Mouse (Mus musculus): ENCODE data around the gene Atg4d.
A peak's percentile ranks its signal among the peaks of the same experiment; 100 is the strongest.
"Not testable (repeated sequence)": the region's sequence is repeated elsewhere in the genome, so short reads cannot be mapped to it uniquely, and the experiment has no call there.

Atg4d gene

GRCm38 (mm10) chr9:21239465-21239848 is 25.6 kb upstream of the Atg4d start:
- no peak for DNase-seq (ENCODE audit: low spot score in 2 of 2)

DNA sequence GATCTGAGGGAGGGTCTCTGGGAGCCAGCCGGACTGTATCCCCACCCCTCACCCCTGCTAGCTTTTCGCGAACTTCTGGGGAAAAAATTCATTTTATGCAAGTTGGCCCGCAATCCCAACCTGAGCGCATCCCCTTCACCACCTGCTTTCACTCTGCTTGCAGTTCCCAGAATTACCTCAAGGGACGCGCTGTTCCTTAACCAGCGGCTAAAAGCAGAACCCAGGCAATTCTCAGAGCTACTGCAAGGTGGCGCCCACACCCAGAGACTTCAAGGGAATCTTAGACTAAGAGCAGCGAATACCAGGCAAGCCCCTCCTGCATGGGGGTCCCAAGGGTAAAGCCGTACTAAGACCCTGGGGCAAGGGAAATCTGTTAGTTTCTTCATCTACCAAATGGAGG is 23.8 kb upstream of the Atg4d start:
- DNase-seq (ENCODE audit: low spot score in 2 of 2): peak; percentile 67 to 85

- DNase-seq (ENCODE audit: low spot score in 2 of 2): peak in 1 of 2 experiments; percentile 25
Observed at GRCm38 (mm10) chr9:21243826-21244427, 21.2 kb upstream of the Atg4d start.

- DNase-seq (ENCODE audit: low spot score in 2 of 2): peak in 1 of 2 experiments; percentile 34
Observed at GRCm38 (mm10) chr9:21244428-21245112, 20.5 kb upstream of the Atg4d start.

DNA sequence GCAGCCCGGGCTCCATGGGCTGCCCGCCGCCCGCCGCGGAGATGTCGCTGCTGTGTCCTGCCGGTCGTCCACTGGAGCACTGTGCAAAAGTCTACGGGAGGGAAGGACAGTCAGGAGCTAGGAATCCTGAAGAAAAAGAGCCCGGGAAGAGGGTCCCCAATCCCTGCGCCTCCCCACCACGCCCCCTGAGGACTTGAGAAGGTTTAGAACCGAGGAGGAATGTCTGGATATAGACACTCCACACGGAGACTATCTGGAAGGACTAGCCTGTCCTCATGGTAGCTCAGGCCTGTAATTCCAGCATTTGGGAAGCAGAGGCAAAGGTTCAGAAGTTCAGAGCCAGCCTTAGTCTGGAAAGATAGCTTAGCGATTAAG is 20.0 kb upstream of the Atg4d start:
- no peak for DNase-seq (ENCODE audit: low spot score in 2 of 2)

DNA sequence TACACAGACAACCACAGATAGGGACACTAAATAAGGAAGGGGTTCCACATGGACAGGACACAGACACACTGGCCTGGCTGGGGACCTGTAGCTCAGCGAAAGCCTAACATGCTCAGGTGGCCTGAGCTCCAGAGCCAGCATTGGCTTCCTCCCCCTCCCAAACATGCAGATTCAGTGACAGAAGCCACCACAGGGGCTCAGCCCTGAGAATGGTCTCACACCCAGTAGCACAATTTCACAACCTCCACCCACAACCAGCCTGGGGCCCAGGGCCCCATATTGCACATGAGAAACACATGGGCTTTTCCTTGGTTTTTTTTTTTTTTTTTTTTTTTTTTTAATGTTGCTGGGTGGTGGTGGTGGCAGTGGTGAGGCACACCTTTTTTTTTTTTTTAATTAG is 18.8 kb upstream of the Atg4d start:
- DNase-seq (ENCODE audit: low spot score in 2 of 2): no peak

DNA sequence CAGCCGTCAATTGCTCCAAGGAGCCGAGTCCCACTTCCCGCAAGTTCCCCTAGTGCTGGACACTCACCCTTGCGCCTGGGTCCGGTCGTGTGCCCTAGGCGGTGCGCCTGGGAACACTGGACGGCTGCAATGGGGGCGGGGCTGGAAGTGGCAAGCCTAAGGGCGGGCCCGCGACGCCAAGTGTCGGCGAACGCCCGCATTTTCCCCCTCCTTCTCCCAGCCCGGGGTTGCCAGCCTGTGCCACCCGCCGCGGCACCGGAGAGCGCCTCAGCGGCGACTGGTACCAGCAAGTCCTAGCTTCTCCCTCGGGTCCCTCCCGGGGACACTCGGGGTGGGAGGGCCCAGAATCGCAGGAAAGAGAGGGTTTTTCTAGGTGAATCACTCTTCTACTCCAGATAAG is 16.8 kb upstream of the Atg4d start, which contains the start of gene S1pr5:
Gene S1pr5 (minus strand): TSS at position 118 of the 400 bp plus-strand sequence.
- DNase-seq (ENCODE audit: low spot score in 2 of 2): no peak

DNA sequence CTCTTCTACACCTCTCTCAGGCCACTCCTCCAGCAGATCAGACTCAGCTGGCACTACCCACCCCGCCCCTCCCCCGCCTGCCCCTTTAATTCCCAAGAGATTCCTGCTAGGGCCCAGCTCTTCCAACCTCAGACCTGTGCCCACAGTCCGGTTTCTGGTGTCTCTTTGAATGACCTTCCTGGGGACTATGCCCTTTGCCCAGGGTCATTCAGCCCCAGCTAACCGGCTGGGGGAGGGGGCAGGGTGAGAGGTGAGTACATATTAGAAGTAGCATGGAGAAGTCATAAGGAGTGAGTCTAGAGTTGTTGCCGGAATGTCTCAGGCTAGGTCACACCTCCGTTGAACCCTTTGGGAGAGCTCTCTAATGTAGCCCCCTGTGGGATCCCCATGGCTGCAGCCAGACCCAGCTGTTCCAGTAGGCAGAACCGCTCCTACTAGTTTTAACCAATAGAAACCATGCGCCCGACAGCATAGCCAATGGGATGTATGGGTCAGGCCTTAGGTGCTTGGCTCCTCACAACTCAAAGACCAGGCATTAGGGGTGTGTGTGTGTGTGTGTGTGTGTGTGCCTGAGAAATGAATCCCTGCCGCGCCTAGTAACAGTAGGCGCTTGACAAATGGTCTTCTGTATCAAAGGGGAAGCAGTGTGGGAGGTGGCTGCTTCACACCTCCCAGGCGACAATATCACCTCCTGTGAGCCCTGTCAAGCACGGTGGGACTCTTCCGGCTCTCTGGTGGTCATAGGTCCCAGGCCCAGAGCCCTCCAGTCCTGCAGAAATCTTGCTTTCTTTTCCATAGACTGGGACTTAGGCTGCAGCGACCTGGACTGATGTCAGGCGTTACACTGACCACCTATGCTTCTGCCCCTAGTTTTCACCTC is 15.2 kb upstream of the Atg4d start:
- no peak for DNase-seq (ENCODE audit: low spot score in 2 of 2)

GRCm38 (mm10) chr9:21250509-21250908 is 14.6 kb upstream of the Atg4d start:
- peak in 1 of 2 experiments; percentile 25 for DNase-seq (ENCODE audit: low spot score in 2 of 2)

DNA sequence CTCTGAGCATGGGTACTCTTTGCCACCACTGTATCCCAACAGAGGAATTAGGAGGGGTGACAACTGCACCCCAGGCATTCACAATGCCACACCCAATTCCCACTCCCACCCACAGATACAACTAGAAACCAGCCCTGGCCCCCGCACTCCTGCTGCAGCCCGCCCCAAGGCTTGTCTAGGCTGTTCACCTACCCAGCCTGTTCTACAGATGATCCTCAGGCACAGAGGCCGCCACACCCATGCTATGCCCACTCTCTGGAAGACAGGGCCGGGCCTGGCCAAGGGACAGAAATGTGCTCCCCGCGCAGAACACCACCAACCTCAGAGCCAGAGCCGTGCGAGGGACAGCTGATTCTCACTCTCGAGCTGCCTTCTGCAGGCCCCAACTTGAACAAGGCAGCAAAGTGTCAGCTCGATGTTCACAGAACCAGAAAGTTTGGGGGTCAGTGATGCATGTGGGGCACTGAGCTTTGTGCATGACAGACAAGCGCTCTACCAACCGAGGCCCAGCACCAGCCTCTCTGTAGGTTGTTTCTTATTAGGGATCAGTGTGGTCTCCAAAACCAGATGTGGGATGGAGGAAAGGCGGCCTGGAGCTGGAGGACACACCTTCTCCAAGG is 13.9 kb upstream of the Atg4d start:
- no peak for DNase-seq (ENCODE audit: low spot score in 2 of 2)

- no peak for DNase-seq (ENCODE audit: low spot score in 2 of 2)
Observed at GRCm38 (mm10) chr9:21254690-21255089, 10.4 kb upstream of the Atg4d start.

DNA sequence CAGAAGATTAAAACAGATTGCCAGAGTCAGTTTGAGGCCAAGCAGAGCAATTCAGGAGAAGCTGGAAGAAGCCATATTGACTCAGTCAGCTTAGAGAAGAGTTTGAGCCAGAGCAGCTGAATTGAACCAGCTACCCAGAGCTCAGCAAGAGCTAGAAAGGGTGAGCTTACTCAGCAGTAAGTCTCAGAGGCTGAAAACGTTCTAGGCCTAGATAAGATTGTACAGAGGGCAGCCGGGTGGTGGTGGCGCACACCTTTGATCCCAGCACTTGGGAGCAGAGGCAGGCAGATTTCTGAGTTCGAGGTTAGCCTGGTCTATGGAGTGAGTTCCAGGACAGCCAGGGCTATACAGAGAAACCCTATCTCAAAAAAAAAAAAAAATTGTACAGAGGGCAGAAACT is 8.7 kb upstream of the Atg4d start:
- not testable (repeated sequence) for DNase-seq (ENCODE audit: low spot score in 2 of 2)

DNA sequence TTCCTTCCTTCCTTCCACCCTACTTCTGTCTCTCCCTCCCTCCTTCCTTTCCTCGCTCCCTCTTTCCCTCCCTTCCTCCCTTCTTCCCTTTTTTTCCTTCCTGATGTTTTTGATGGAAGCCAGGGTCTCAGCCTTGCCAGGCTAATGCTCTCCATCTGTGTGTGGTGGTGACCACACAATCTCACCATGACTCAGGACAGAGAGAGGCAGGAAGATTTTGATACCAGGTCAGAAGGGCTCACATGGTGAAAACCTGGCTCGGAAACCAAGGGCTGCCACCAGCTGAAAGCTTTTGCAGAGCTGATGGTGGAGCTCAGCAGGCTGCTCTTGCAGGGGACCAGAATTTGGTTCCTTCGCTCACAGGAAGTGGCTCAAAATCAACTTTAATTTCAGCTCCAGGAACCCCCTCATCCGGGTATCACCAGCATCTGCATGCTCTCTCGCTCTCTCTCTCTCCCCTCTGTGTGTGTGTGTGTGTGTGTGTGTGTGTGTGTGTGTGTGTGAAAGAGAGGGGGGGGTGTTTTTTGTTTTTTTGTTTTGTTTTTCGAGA is 4.5 kb upstream of the Atg4d start:
- DNase-seq (ENCODE audit: low spot score in 2 of 2): no peak

DNA sequence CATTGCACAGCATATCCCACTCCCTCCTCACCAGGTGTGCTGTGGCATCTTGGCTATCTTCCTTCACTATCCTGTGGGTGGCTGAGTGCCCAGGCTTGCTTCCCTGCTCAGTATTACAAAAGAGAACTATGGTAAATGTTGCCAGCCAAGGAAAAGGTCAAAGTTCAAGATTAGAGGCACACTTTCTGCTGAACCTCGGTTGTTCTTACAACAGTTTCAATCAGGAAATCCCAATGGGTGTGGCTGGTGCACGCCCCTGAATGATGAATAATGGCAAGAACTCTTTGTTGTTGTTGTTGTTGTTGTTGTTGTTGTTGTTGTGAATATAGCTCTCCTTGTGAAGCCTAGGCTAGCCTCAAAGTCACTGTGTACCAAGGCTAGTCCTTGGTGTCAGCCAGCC is 3.3 kb upstream of the Atg4d start:
- DNase-seq (ENCODE audit: low spot score in 2 of 2): no peak

GRCm38 (mm10) chr9:21264272-21264999 is 657 bp upstream of the Atg4d start:
- no peak for DNase-seq (ENCODE audit: low spot score in 2 of 2)

DNA sequence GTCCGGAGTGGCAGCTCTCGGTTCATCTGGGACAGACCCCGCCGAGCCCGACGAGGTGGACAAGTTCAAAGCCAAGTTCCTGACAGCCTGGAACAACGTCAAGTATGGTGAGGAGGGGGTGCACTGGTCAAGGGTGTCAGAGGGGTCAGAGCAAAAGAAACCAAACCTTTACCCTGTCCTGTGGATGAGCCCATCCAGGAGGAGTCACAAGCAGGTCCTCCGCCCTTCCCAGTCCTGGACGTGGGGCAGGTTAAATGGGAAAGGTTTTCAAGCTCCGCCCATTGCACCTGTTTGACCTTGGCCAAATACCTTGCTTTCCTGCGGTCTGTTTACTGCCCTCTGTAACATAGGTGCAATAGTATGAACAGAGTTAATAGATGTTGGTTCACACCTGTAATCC is 518 bp downstream of the Atg4d start:
- DNase-seq (ENCODE audit: low spot score in 2 of 2): no peak

GRCm38 (mm10) chr9:21266889-21267288 is 1.8 kb downstream of the Atg4d start:
- no peak for DNase-seq (ENCODE audit: low spot score in 2 of 2)

DNA sequence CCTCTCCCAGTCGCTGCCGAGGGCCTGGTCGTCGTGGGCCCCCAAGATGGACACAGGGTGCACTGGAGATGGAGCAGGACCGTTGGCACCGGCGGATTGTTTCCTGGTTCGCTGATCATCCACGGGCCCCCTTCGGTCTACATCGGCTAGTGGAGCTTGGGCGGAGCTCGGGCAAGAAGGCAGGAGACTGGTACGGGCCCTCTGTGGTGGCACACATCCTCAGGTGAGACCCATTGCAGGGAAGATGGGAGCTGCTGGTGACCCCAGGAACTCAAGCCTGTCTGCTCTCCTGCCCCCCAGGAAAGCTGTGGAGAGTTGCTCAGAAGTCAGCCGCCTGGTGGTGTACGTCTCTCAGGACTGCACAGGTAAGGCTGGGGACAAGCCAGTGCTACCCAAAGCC is 3.2 kb downstream of the Atg4d start:
- no peak for DNase-seq (ENCODE audit: low spot score in 2 of 2)

- DNase-seq (ENCODE audit: low spot score in 2 of 2): not testable (repeated sequence)
Observed at GRCm38 (mm10) chr9:21269590-21269989, 4.5 kb downstream of the Atg4d start.

DNA sequence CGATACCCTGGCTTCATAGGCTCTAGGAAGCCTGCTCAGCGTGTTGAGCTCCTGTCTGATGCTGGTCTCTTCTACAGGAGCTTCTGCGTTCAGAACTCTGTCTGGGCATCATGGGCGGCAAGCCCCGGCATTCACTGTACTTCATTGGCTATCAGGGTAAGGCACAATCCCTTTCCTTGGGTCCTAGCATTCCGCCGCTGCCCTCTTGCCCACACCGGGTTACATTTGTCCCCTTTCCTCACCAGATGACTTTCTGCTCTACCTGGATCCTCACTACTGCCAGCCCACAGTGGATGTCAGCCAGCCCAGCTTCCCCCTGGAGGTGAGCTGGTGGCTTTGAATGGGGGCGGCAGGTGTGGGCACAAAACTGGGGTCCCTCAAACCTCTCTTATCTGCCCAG is 7.3 kb downstream of the Atg4d start:
- no peak for DNase-seq (ENCODE audit: low spot score in 2 of 2)

- no peak for DNase-seq (ENCODE audit: low spot score in 2 of 2)
Observed at GRCm38 (mm10) chr9:21273094-21273493, 8.0 kb downstream of the Atg4d start.

Measured in cerebellum, postnatal 4 days (tissue).